Mouse (Mus musculus) layer of hippocampus, adult 2 months (tissue): ENCODE results near the gene Zfp644. TPM values are rescaled to one million over a fixed set of nuclear protein-coding genes. Genes with fewer than 3 reads are reported as not detected.
A peak's percentile ranks its signal among the peaks of the same experiment; 100 is the strongest.
"Not testable (repeated sequence)": the region's sequence is repeated elsewhere in the genome, so short reads cannot be mapped to it uniquely, and the experiment has no call there.

ENCODE experiments used
- DNase-seq, 2 experiments: peaks; one replicate each; pipeline ENCODE4 v3.0.0; 2022; ENCODE audit warnings: low spot score in 2 of 2
- H3K27ac ChIP-seq: fragments of 200-600 bp; 2 replicates; pipeline ENCODE4 v1.8.1; 2022
- H3K4me3 ChIP-seq: fragments of 200-600 bp; 2 replicates; pipeline ENCODE4 v1.8.1; 2022; ENCODE audit warnings: mild to moderate bottlenecking
- CTCF ChIP-seq: fragments of 200-600 bp; conservative IDR thresholded peaks from 2 replicates; pipeline ENCODE4 v1.8.1; 2022; ENCODE audit warnings: antibody characterized with exemption, mild to moderate bottlenecking, moderate library complexity
- total RNA-seq, 2 experiments: library from RNA; stranded (reverse); gene quantifications; 2 replicates each; pipeline ENCODE4 v1.2.3; 2021

Gene Zfp644
- total RNA-seq, 2 experiments from 2014 or later: 104 TPM

- Histone ChIP-seq H3K4me3 (peak overlapping the region; percentile 95), H3K27ac (peak overlapping the region; percentile 100; the same call in 1 of the 2 replicates)
- TF ChIP-seq CTCF: no peak
- DNase-seq: no peak
These were observed 1.9 kb downstream of the Zfp644 start for GRCm38 (mm10) chr5:106695141-106695540.

DNA sequence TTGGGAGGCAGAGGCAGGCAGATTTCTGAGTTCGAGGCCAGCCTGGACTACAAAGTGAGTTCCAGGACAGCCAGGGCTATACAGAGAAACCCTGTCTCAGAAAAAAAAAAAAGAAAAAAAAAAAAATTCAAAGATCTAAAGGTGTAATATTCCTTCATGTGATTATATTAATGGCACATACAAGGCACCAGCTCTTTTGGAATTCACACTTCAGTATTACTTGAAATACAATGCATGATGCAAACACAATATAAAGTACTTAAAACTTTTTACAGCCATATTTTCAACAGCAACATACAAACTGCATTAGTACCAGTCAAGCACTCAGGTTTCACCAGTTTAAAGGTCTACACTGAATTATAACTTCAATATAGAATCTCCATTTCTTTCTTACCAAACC, 2.4 kb downstream of the Zfp644 start:
- Histone ChIP-seq H3K27ac (no peak overlapping the region), H3K4me3 (peak overlapping the region; percentile 95; the same call in 1 of the 2 replicates)
- TF ChIP-seq CTCF: no peak
- no peak for DNase-seq

GRCm38 (mm10) chr5:106693034-106693433, 4.1 kb downstream of the Zfp644 start:
- Histone ChIP-seq H3K27ac (no peak overlapping the region), H3K4me3 (no peak overlapping the region)
- no peak for DNase-seq
- peak; percentile 81 for TF ChIP-seq CTCF

- DNase-seq: no peak
- TF ChIP-seq CTCF: no peak
- no peak overlapping the region for H3K27ac ChIP-seq
- H3K4me3 ChIP-seq: no peak overlapping the region
These were observed 16.2 kb downstream of the Zfp644 start for GRCm38 (mm10) chr5:106680636-106681458.

DNA sequence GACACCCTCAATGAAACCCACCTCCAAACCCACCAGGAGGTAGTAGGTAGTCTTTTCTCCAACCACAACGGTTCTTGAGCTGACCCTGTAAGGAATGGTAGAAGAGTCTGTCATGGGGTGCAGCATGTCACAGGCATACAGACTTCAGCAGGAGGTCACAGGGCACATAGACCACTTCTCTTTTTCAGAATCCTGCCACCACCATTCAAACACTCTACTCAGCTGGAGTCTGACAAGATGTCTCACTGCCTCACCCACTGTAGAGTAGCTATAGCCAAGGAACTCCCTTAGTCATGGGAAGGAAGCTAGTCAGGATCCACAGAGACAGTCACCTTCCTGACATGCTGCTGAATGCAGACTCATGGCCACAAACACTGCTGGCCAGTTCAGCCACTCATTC, 17.4 kb downstream of the Zfp644 start:
- no peak overlapping the region for H3K27ac ChIP-seq
- DNase-seq: no peak
- no peak for TF ChIP-seq CTCF
- no peak overlapping the region for H3K4me3 ChIP-seq

- not testable (repeated sequence) for DNase-seq, H3K27ac ChIP-seq, H3K4me3 ChIP-seq
These were observed 18.3 kb downstream of the Zfp644 start for GRCm38 (mm10) chr5:106678823-106679222.

DNA sequence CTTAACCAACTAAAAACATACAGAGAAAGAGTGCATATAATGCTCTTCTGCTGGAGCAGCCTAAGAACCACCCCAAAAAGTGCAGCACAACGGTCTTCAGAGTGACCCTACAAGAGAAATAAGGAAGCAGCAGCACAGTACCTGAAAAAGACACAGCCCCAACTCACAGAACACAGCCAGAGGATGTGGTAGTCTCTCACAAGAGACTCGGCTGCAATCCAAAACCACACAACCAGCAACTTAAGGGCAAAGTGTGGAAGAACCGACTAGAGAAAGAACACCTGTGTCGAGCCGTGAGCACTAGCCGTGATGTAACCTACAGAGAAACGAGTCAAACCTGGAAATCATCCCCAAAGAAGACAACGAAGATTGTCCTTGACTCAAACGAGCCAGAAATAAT, 20.3 kb downstream of the Zfp644 start:
- no peak for DNase-seq
- no peak overlapping the region for H3K27ac ChIP-seq
- no peak overlapping the region for H3K4me3 ChIP-seq
- no peak for TF ChIP-seq CTCF

DNA sequence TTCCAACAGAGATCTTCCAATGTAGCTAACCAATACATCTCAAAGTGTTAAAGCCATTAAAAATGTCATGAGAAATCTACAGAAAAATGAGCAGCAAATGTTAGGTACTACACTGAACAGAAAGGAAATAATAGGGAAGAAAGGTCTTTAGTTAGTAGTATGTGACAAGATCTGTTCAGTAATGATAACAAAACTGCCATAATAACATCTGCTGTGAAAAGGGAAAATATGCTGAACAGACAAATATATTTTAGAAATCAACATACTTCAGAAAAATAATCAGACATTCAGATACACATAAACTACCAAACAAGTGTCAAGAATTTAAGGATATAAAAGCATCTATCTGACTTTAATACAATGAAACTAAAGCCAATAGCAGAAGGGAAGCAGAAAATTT, 24.5 kb downstream of the Zfp644 start:
- no peak for DNase-seq
- no peak overlapping the region for H3K27ac ChIP-seq
- no peak overlapping the region for H3K4me3 ChIP-seq
- TF ChIP-seq CTCF: no peak

DNA sequence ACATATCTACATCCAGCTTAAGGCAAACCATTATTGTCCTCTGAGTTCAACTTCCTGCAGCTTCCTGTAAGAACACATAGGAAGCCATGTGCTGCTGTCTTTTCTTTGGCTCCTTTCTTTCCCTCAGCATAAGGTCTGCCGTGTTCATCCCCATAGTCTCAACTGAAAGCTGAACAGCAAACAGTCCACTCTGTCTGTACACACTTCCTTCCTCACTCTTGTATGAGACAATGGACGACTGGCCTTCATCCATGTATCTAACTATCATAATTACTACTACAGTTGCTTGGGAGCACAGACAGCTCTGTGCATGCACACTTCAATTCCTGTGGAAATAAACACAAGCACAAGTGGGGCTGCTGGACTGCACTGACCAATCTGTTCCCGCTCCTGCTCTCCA, 25.2 kb downstream of the Zfp644 start:
- Histone ChIP-seq H3K27ac (no peak overlapping the region), H3K4me3 (no peak overlapping the region)
- TF ChIP-seq CTCF: no peak
- DNase-seq: no peak

DNA sequence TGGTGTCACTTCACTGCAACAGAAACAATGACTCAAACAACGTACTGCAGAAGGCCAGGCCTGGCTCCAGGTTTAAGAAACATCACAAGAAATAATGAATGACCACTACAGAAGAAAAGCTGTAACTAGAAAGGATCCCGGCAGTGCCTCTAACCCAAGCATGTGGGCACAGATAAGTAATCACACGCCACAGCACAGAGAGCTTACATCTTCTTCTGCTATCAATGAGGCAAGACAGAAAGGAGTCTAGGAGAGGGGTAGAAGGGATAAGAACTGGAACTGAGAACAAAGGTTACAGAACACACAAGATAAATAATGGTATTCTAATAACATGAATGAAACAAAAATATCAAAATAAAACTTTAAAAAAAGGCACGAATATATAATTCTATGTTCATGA, 32.2 kb downstream of the Zfp644 start:
- Histone ChIP-seq H3K27ac (no peak overlapping the region), H3K4me3 (no peak overlapping the region)
- no peak for DNase-seq
- TF ChIP-seq CTCF: no peak

GRCm38 (mm10) chr5:106660867-106661266, 36.2 kb downstream of the Zfp644 start:
- TF ChIP-seq CTCF: no peak
- Histone ChIP-seq H3K27ac (no peak overlapping the region), H3K4me3 (no peak overlapping the region)
- DNase-seq: no peak

DNA sequence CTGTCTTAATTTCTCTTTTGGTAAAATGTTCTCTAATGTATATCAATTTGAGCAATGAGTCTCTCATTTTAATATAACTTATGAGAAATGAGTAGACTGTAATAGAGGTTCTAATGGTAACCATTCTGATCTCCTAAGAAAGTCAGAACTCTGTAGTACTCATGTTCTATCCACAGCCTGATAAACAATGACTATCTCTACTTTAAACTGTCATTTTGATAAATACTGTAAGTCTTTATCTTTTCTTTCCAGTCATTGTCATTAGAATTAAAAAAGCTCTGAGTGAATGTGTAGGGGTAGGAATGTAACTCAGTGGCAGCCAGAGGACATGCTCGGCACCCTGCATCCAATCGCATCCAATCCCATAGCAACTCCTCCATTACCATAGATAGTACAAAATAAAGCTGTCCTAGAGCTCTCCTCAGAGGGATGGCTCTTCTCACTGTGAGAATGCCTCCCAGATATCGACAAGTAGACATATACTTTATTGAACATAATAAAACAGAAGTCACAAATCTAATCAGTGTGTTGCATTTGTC, 44.2 kb downstream of the Zfp644 start:
- Histone ChIP-seq H3K4me3 (no peak overlapping the region), H3K27ac (no peak overlapping the region)
- no peak for DNase-seq
- TF ChIP-seq CTCF: no peak

DNA sequence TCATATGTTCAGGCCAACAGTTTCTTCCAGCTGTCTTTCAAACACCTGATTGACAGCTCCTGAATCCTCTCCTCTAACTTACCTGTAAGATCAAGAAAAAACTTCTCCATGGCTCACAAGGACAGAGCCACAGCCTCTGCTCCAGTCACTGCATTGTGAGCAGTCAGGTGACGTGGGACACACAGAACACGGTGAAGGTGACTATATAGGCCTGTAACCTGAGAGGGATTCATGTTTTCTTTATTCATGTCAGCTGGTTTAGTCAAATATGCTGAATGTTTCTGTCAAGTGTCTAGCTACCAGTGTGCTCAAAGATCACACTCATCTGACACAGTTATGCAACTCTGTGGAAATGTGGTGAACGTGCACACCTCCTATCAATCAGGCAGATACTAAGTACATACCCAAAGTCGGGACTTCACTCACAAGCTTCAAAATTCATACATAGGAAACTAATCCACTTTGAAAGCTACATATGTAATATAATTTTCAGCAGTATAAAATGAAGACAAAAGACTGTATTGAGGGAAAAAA, 44.8 kb downstream of the Zfp644 start:
- Histone ChIP-seq H3K27ac (no peak overlapping the region), H3K4me3 (no peak overlapping the region)
- no peak for DNase-seq
- no peak for TF ChIP-seq CTCF

- Histone ChIP-seq H3K27ac (no peak overlapping the region), H3K4me3 (no peak overlapping the region)
- no peak for DNase-seq
- TF ChIP-seq CTCF: no peak
These were observed 47.1 kb downstream of the Zfp644 start for GRCm38 (mm10) chr5:106649995-106650394.
